Comparison of ENCODE assay signal across 7 mouse cellular contexts in the genomic region with DNA sequence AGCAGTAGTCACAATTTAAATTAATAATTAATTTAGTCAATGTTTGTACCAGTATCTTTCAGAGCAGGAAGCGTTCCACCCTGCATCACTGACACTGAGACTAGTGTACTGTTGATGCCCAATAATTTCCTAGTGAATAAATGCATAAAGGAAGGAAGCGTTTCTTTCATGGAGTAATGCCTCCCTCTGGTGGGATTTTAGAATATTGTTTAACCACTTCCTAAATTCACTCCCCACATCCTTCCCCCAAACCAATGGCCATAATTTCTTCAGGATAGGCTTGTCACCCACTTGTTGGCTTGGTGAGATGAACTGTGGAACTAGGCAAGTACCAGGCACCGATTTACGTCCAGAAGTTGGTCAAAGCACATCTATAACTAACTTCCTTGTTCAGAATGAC. TPM values are rescaled to one million over a fixed set of nuclear protein-coding genes. Genes with fewer than 3 reads are reported as not detected.
DNase-seq lines count a peak whose midpoint lies in the region; ATAC-seq and TF ChIP-seq lines count a peak whose summit lies in the region.

No protein-coding gene starts in this region.

- TF ChIP-seq EP300 in liver, postnatal 0 days (IDR thresholded peaks at IDR 0.05; ENCODE audit: low read depth), result no peak

- H3K27me3 ChIP-seq in forebrain, embryonic 16.5 days (replicated peaks; ENCODE audit: control insufficient read depth, insufficient read depth, low read length), result no peaks in the 10 kb centered on the region
- no peaks in the 10 kb centered on the region for H3K27me3 ChIP-seq in intestine, embryonic 16.5 days (replicated peaks; ENCODE audit: control insufficient read depth, insufficient read depth, low read length)
- H3K27me3 ChIP-seq in liver, postnatal 0 days (ENCODE audit: insufficient read depth, low read length), result no peaks in the 10 kb centered on the region
- no peaks in the 10 kb centered on the region for H3K27me3 ChIP-seq in neural tube, embryonic 14.5 days (ENCODE audit: control insufficient read depth, insufficient read depth, low read length)

- WGBS in forebrain, embryonic 16.5 days, result 50% methylated on average over 4 of the region's 4 CpGs
- WGBS in intestine, embryonic 16.5 days, result 48% methylated on average over 4 of the region's 4 CpGs
- 29% methylated on average over 4 of the region's 4 CpGs for WGBS in liver, postnatal 0 days (ENCODE audit: insufficient replicate concordance)
- WGBS in neural tube, embryonic 14.5 days, result 59% methylated on average over 4 of the region's 4 CpGs

- no peaks in the 10 kb centered on the region for H3K36me3 ChIP-seq in forebrain, embryonic 16.5 days (ENCODE audit: control insufficient read depth, insufficient read depth)
- H3K36me3 ChIP-seq in intestine, embryonic 16.5 days (ENCODE audit: control insufficient read depth, insufficient read depth, low read length), result no peaks in the 10 kb centered on the region
- no peaks in the 10 kb centered on the region for H3K36me3 ChIP-seq in liver, postnatal 0 days (replicated peaks; ENCODE audit: insufficient read depth, low read length)
- no peaks in the 10 kb centered on the region for H3K36me3 ChIP-seq in neural tube, embryonic 14.5 days (ENCODE audit: control insufficient read depth, insufficient read depth, low read length)

- no peak overlapping the region for H3K27ac ChIP-seq in forebrain, embryonic 16.5 days (ENCODE audit: low read length)
- no peak overlapping the region for H3K27ac ChIP-seq in intestine, embryonic 16.5 days (ENCODE audit: low read length)
- H3K27ac ChIP-seq in liver, postnatal 0 days (ENCODE audit: low read depth), result peak overlapping the region; percentile 48; the same call in 1 of the 2 replicates
- no peak overlapping the region for H3K27ac ChIP-seq in neural tube, embryonic 14.5 days (ENCODE audit: low read depth, low read length)

- peaks cover 9% of the 10 kb centered on the region for H3K4me1 ChIP-seq in forebrain, embryonic 16.5 days (replicated peaks; ENCODE audit: control insufficient read depth, insufficient read depth, low read length)
- H3K4me1 ChIP-seq in intestine, embryonic 16.5 days (ENCODE audit: control insufficient read depth, insufficient read depth, low read length), result peaks cover 6% of the 10 kb centered on the region
- peaks cover 13% of the 10 kb centered on the region for H3K4me1 ChIP-seq in liver, postnatal 0 days (ENCODE audit: insufficient read depth)
- peaks cover 7% of the 10 kb centered on the region for H3K4me1 ChIP-seq in neural tube, embryonic 14.5 days (ENCODE audit: control insufficient read depth, insufficient read depth, low read length)

- TF ChIP-seq CTCF in liver, postnatal 0 days (IDR thresholded peaks at IDR 0.05; ENCODE audit: low read depth), result peak; percentile 75

- H3K9ac ChIP-seq in forebrain, embryonic 16.5 days (replicated peaks; ENCODE audit: low read depth, low read length), result no peak overlapping the region
- no peak overlapping the region for H3K9ac ChIP-seq in intestine, embryonic 16.5 days (ENCODE audit: low read depth, low read length)
- H3K9ac ChIP-seq in liver, postnatal 0 days (replicated peaks), result no peak overlapping the region
- H3K9ac ChIP-seq in neural tube, embryonic 14.5 days (replicated peaks; ENCODE audit: low read depth, low read length), result no peak overlapping the region

- H3K4me2 ChIP-seq in forebrain, embryonic 16.5 days (ENCODE audit: low read length), result no peak overlapping the region
- no peak overlapping the region for H3K4me2 ChIP-seq in intestine, embryonic 16.5 days (ENCODE audit: low read depth, low read length)
- H3K4me2 ChIP-seq in liver, postnatal 0 days (ENCODE audit: low read depth, low read length), result no peak overlapping the region
- H3K4me2 ChIP-seq in neural tube, embryonic 14.5 days (ENCODE audit: low read depth, low read length), result no peak overlapping the region

- DNase-seq in 3T3-L1 (ENCODE audit: low read depth, low spot score), result peak; percentile 92
- DNase-seq in B cell, adult 2 months, result peak; percentile 58
- DNase-seq in c-Kit-positive CD71-positive TER-119-negative erythroid progenitor cells, embryonic 14.5 days (ENCODE audit: low read depth), result peak; percentile 65
- DNase-seq in liver, postnatal 0 days, result peak; percentile 18

- H3K9me3 ChIP-seq in forebrain, embryonic 16.5 days (ENCODE audit: control insufficient read depth, low read length), result no peaks in the 10 kb centered on the region
- no peaks in the 10 kb centered on the region for H3K9me3 ChIP-seq in intestine, embryonic 16.5 days (ENCODE audit: control insufficient read depth, low read length)
- H3K9me3 ChIP-seq in liver, postnatal 0 days (ENCODE audit: low read length), result no peaks in the 10 kb centered on the region
- H3K9me3 ChIP-seq in neural tube, embryonic 14.5 days (ENCODE audit: control insufficient read depth, low read length), result no peaks in the 10 kb centered on the region

- no peak overlapping the region for H3K4me3 ChIP-seq in forebrain, embryonic 16.5 days (replicated peaks; ENCODE audit: low read length)
- no peak overlapping the region for H3K4me3 ChIP-seq in intestine, embryonic 16.5 days (ENCODE audit: low read length)
- H3K4me3 ChIP-seq in liver, postnatal 0 days (ENCODE audit: low read depth, low read length), result no peak overlapping the region
- no peak overlapping the region for H3K4me3 ChIP-seq in neural tube, embryonic 14.5 days (ENCODE audit: low read depth, low read length)

- ATAC-seq in forebrain, embryonic 16.5 days, result peak; percentile 46
- ATAC-seq in intestine, embryonic 16.5 days, result peak; percentile 24; the same call in 1 of the 2 replicates
- ATAC-seq in liver, postnatal 0 days, result no peak
- peak; percentile 41; the same call in 1 of the 2 replicates for ATAC-seq in neural tube, embryonic 14.5 days (ENCODE audit: low read depth)

RNA-seq across cellular contexts. Expression of gene Polq, which starts 1.2 kb away (rescaled TPM):
- polyA plus RNA-seq in forebrain, embryonic 16.5 days (2015; fragmentation: Nextera tagmentation; extraction: Ambion mirVana), result 5.5 and 5.9 TPM in 2 replicates
- 3.4 and 3.7 TPM in 2 replicates for polyA plus RNA-seq in intestine, embryonic 16.5 days (2015; fragmentation: Nextera tagmentation; extraction: Ambion mirVana)
- polyA plus RNA-seq in liver, postnatal 0 days (2015; fragmentation: Nextera tagmentation; extraction: Ambion mirVana), result 2.3 and 2.7 TPM in 2 replicates
- polyA plus RNA-seq in neural tube, embryonic 14.5 days (2014; fragmentation: Nextera tagmentation; extraction: Ambion mirVana), result 3.1 and 3.2 TPM in 2 replicates

RNA-seq across cellular contexts. Expression of gene Fbxo40, which starts 20.1 kb away (rescaled TPM):
- polyA plus RNA-seq in forebrain, embryonic 16.5 days (2015; fragmentation: Nextera tagmentation; extraction: Ambion mirVana), result 0.08 and 0.15 TPM in 2 replicates
- polyA plus RNA-seq in intestine, embryonic 16.5 days (2015; fragmentation: Nextera tagmentation; extraction: Ambion mirVana), result not detected in 2 replicates
- 0.06 TPM in 1 of 2 replicates, not detected in the other for polyA plus RNA-seq in liver, postnatal 0 days (2015; fragmentation: Nextera tagmentation; extraction: Ambion mirVana)
- polyA plus RNA-seq in neural tube, embryonic 14.5 days (2014; fragmentation: Nextera tagmentation; extraction: Ambion mirVana), result 0.10 TPM in 1 of 2 replicates, not detected in the other

Comparison
In these comparisons a context has a peak if more than half of its experiments do, and no peak if none do; other contexts are left out.
1. DNase-seq: peak in every context shown above with its lines; median percentile 92 in 3T3-L1; 65 in c-Kit-positive CD71-positive TER-119-negative erythroid progenitor cells, embryonic 14.5 days; 58 in B cell, adult 2 months; 18 in liver, postnatal 0 days.